Mouse (Mus musculus) midbrain, postnatal 0 days (tissue): Measurements from ENCODE around the gene Rbfox1. TPM values are rescaled to one million over a fixed set of nuclear protein-coding genes. Genes with fewer than 3 reads are reported as not detected.

Source experiments
- ATAC-seq: fragments of 200-750 bp; cut with Nextera tagmentation; 2 replicates; pipeline ENCODE4 v1.8.0; 2017; ENCODE audit warnings: moderate number of reproducible peaks, mild to moderate bottlenecking, moderate TSS enrichment, moderate library complexity; ENCODE audit not compliant: low FRiP score
- DNase-seq: peaks from one replicate; pipeline ENCODE4 v3.0.0-alpha.2; 2015; ENCODE audit warnings: low spot score
- H3K27ac ChIP-seq: fragments of 300-500 bp; sonication (generic); 2 replicates; pipeline ENCODE4 v1.5.1; 2014; ENCODE audit warnings: low read depth, mild to moderate bottlenecking, low read length, mixed read lengths
- H3K27me3 ChIP-seq: fragments of 300-500 bp; sonication (generic); 2 replicates; pipeline ENCODE4 v1.6.1; 2014; ENCODE audit warnings: low read length, control low read depth, mixed read lengths; ENCODE audit not compliant: insufficient read depth
- H3K36me3 ChIP-seq: fragments of 300-500 bp; sonication (generic); 2 replicates; pipeline ENCODE4 v1.6.1; 2014; ENCODE audit warnings: low read length, control low read depth, mixed read lengths; ENCODE audit not compliant: insufficient read depth
- H3K4me1 ChIP-seq: fragments of 300-500 bp; sonication (generic); 2 replicates; pipeline ENCODE4 v1.6.1; 2014; ENCODE audit warnings: mild to moderate bottlenecking, control low read depth, antibody characterized with exemption, low read length, mixed read lengths; ENCODE audit not compliant: insufficient read depth
- H3K4me2 ChIP-seq: fragments of 300-500 bp; sonication (generic); 2 replicates; pipeline ENCODE4 v1.6.1; 2014; ENCODE audit warnings: low read depth, mild to moderate bottlenecking, low read length, mixed read lengths; ENCODE audit not compliant: poor library complexity, severe bottlenecking
- H3K4me3 ChIP-seq: fragments of 300-500 bp; sonication (generic); 2 replicates; pipeline ENCODE4 v1.5.1; 2014; ENCODE audit warnings: low read depth, mild to moderate bottlenecking, low read length, moderate library complexity
- H3K9ac ChIP-seq: fragments of 300-500 bp; sonication (generic); replicated peaks from 2 replicates; pipeline ENCODE4 v1.6.1; 2014; ENCODE audit warnings: mild to moderate bottlenecking, low read length, moderate library complexity, mixed read lengths; ENCODE audit not compliant: poor library complexity, severe bottlenecking
- H3K9me3 ChIP-seq: fragments of 300-500 bp; sonication (generic); 2 replicates; pipeline ENCODE4 v1.6.1; 2016; ENCODE audit warnings: low read length, control low read depth
- CTCF ChIP-seq: IDR thresholded peaks from 2 replicates; pipeline ENCODE4 v1.5.1; 2016; ENCODE audit warnings: antibody characterized with exemption, mild to moderate bottlenecking
- whole genome bisulfite sequencing: fragments of 180-500 bp; shearing (Covaris S2); extraction: QIAGEN DNeasy Blood & Tissue Kit; methylation state at CpG from one replicate; pipeline ENCODE4 v1.1.7; 2014; 5-methylcytosine and 5-hydroxymethylcytosine counted together
- polyA plus RNA-seq: library from polyadenylated mRNA; unstranded; fragments of >200 nt; fragmentation: Nextera tagmentation; extraction: Ambion mirVana; gene quantifications from 2 replicates; pipeline ENCODE4 v1.2.1, GENCODE M21; 2015
- total RNA-seq: library from RNA; depleted of rRNA; stranded (reverse); fragments of >200 nt; gene quantifications from 2 replicates; pipeline ENCODE4 v1.2.3, GENCODE M21; 2014

Rbfox1 gene
- total and polyA plus RNA-seq, 2 experiments from 2014 or later: 142 to 242 TPM

- no peak for TF ChIP-seq CTCF
Observed at GRCm38 (mm10) chr16:6206431-6206830, 321.3 kb downstream of the Rbfox1 start.

GRCm38 (mm10) chr16:6212916-6213315 is 327.8 kb downstream of the Rbfox1 start:
- Histone ChIP-seq H3K27ac (no peak overlapping the region), H3K4me2 (no peak overlapping the region), H3K9me3 (no peaks in the 10 kb centered on the region), H3K36me3 (no peaks in the 10 kb centered on the region), H3K4me1 (no peaks in the 10 kb centered on the region), H3K27me3 (no peaks in the 10 kb centered on the region), H3K4me3 (no peak overlapping the region), H3K9ac (no peak overlapping the region)
- peak; percentile 40 for TF ChIP-seq CTCF
- DNase-seq: peak; percentile 38
- WGBS: 35% methylated on average over 3 of the region's 3 CpGs
- ATAC-seq: no peak

More at GRCm38 (mm10) chr16:6206431-6206830, 321.3 kb downstream of the Rbfox1 start:
- Histone ChIP-seq H3K27ac (no peak overlapping the region), H3K4me2 (no peak overlapping the region), H3K9ac (no peak overlapping the region), H3K27me3 (no peaks in the 10 kb centered on the region), H3K4me3 (no peak overlapping the region), H3K4me1 (no peaks in the 10 kb centered on the region), H3K36me3 (no peaks in the 10 kb centered on the region), H3K9me3 (no peaks in the 10 kb centered on the region)
- DNase-seq: no peak
- no peak for ATAC-seq

GRCm38 (mm10) chr16:6227449-6227848 is 342.3 kb downstream of the Rbfox1 start:
- Histone ChIP-seq H3K9ac (no peak overlapping the region), H3K4me1 (0 out of 2 replicates have a peak, but pooled peaks cover 4% of the 10 kb centered on the region), H3K27me3 (no peaks in the 10 kb centered on the region), H3K4me3 (no peak overlapping the region), H3K36me3 (no peaks in the 10 kb centered on the region), H3K27ac (no peak overlapping the region), H3K4me2 (no peak overlapping the region), H3K9me3 (no peaks in the 10 kb centered on the region)
- 55% methylated on average over 6 of the region's 6 CpGs for WGBS
- DNase-seq (no peak), ATAC-seq (no peak)
- no peak for TF ChIP-seq CTCF

- no peak for DNase-seq
- WGBS: 96% methylated on average over 2 of the region's 2 CpGs
- no peaks in the 10 kb centered on the region for H3K4me1 ChIP-seq
- H3K27ac ChIP-seq: no peak overlapping the region
- H3K9me3 ChIP-seq: no peaks in the 10 kb centered on the region
- no peak for ATAC-seq
- H3K4me2 ChIP-seq: no peak overlapping the region
- no peaks in the 10 kb centered on the region for H3K27me3 ChIP-seq
- no peak for TF ChIP-seq CTCF
- no peak overlapping the region for H3K9ac ChIP-seq
- H3K36me3 ChIP-seq: no peaks in the 10 kb centered on the region
- no peak overlapping the region for H3K4me3 ChIP-seq
Observed at GRCm38 (mm10) chr16:6232966-6233365, 347.8 kb downstream of the Rbfox1 start.

GRCm38 (mm10) chr16:6241393-6241792 is 356.2 kb downstream of the Rbfox1 start:
- no peak for ATAC-seq
- no peak for TF ChIP-seq CTCF
- no peaks in the 10 kb centered on the region for H3K27me3 ChIP-seq

GRCm38 (mm10) chr16:6242468-6242867 is 357.3 kb downstream of the Rbfox1 start:
- WGBS: 76% methylated on average over 3 of the region's 3 CpGs
- no peaks in the 10 kb centered on the region for H3K36me3 ChIP-seq
- DNase-seq: no peak
- H3K4me1 ChIP-seq: no peaks in the 10 kb centered on the region
- no peak overlapping the region for H3K9ac ChIP-seq
- H3K4me2 ChIP-seq: no peak overlapping the region
- no peak overlapping the region for H3K27ac ChIP-seq
- no peaks in the 10 kb centered on the region for H3K9me3 ChIP-seq
- TF ChIP-seq CTCF: no peak
- no peak for ATAC-seq
- H3K27me3 ChIP-seq: no peaks in the 10 kb centered on the region
- no peak overlapping the region for H3K4me3 ChIP-seq

More at GRCm38 (mm10) chr16:6241393-6241792, 356.2 kb downstream of the Rbfox1 start:
- DNase-seq: no peak
- Histone ChIP-seq H3K9me3 (no peaks in the 10 kb centered on the region), H3K9ac (no peak overlapping the region), H3K4me1 (no peaks in the 10 kb centered on the region), H3K4me3 (no peak overlapping the region), H3K27ac (no peak overlapping the region), H3K36me3 (no peaks in the 10 kb centered on the region), H3K4me2 (no peak overlapping the region)
- WGBS: 97% methylated on average over 4 of the region's 4 CpGs
